Mouse (Mus musculus) CD4-positive, CD25-positive, alpha-beta regulatory T cell, adult 4 months (primary cell): ENCODE results near the gene Ociad1. TPM values are rescaled to one million over a fixed set of nuclear protein-coding genes. Genes with fewer than 3 reads are reported as not detected.
A peak's percentile ranks its signal among the peaks of the same experiment; 100 is the strongest.

Experiments used
- ATAC-seq: one replicate; pipeline ENCODE4 v1.8.0; 2017
- polyA plus RNA-seq, 2 experiments: library from polyadenylated mRNA; unstranded; fragments of 100-300 nt; shearing (Covaris generic); gene quantifications; one replicate each; pipeline ENCODE4 v1.2.1; 2017

Ociad1 gene
- polyA plus RNA-seq, 2 experiments from 2014 or later: 171 to 260 TPM

DNA sequence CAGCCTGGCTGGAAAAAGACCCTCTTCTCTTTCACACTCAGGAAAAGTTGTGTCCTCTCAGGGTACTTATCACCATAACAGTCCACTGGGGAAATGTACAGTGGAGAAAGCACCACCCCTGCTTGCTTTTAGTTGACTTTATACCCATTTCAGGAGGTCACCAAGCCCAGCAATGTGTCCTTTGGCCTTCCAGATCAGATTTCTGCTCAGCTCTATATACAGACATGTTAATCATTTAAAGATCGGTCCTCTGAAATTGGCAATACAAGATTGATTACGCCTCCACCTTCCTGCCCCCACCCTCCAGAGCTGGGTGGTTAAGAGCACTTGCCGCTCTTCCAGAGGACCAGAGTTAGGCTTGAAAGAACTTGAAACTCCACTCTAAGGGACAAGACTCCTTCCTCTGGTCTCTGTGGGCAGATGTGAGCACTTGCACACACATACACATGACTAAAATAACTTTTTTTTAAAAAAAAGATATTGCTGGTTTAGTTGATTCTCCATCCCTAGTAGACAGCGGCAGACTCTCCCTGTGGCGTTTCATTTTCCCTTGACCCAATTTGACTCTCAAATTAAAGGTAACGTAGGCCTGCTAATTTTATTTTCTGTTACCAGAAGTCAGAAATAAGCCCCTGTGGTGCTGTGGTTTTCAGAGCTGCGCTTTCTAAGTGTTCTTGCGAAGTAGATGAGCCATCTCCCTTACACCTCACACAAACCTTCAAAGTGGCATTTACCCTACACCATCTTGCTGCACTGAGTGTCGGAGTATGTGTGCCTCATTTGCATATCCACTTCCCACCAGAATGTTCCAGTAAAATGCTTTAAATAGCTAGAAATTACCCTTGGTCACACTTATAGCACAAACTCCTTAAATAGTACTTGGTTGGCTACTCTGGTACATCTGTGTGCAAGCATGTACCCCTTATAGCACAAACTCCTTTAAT is 47.5 kb downstream of the Ociad1 start:
- no peak for ATAC-seq

GRCm38 (mm10) chr5:73340723-73341235 is 48.2 kb downstream of the Ociad1 start, which contains the start of gene Ociad2:
Ociad2 (minus strand) TSS chr5:73341028.
- ATAC-seq: no peak

DNA sequence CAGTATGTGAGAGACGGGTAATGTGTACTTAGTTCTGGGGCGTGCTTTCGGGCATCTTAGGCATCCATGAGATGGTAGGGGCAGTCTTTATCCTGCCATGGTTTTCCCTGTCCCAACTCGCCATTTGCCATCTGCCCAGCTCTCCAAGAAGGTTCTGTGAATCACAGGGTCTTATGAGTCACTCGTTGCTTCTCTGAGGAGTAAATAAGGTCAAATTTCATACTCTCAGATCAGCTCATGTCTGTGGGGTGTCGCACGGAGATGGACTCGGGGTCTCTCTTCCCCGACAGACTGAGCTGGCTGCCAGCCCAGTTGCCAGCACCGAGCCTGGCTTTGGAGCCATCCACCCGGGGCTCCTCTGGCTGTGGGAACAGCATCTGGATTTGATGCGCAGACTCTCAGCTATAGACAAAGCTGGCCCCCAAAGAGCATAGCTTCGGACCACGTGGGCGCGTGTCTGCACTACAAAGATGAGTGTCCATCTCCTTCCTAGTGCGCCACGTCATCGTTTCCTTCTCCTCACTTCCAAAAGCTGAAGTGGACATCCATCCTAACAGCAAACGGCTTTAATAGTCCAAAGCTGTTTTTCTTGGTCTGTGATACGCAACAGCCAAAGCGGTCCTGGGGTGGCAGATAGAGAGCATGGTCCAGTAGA is 50.2 kb downstream of the Ociad1 start:
- no peak for ATAC-seq

DNA sequence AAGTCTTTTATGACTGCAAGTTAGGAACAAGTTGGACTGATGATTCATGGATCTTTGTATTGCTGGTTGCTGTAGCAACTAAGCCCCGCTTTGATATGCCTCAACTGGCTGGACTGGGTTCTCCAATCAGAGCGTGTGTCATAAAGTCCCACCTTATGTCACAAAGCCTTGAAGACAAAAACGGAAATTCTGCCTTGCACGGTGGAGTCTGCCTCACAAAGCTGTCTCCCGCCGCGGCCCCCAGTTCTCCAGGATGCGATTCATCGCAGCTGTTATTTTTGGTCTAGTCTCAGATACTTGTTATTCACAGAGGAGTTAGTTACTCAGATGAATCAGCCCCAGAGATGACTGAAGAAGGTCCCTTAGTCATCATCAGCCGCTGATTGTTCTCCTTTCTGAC is 51.7 kb downstream of the Ociad1 start:
- ATAC-seq: no peak

- ATAC-seq: no peak
Observed at GRCm38 (mm10) chr5:73345254-73345653, 52.7 kb downstream of the Ociad1 start.

- no peak for ATAC-seq
Observed at GRCm38 (mm10) chr5:73349514-73349913, 56.9 kb downstream of the Ociad1 start.

GRCm38 (mm10) chr5:73351796-73352195 is 59.2 kb downstream of the Ociad1 start:
- no peak for ATAC-seq

DNA sequence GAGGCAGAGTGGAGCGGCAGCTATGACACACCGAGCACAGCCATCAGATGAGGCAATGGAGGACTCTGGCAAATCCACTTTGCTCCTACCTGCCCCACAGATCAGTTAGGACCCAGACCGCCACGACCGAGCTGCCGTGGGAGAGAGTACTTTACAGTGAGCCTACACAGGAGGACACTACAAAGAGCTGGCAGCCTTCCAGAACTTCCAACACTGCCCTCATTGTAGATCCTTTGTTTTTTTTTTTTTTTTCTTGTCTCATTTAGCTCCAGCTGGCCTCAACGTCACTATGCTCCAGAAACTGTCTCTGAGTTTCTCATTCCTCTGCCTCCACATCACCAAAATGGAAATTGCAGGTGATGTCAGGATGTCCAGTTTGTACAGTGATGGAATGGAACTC is 60.9 kb downstream of the Ociad1 start:
- ATAC-seq: no peak

GRCm38 (mm10) chr5:73353978-73354377 is 61.4 kb downstream of the Ociad1 start:
- ATAC-seq: no peak

DNA sequence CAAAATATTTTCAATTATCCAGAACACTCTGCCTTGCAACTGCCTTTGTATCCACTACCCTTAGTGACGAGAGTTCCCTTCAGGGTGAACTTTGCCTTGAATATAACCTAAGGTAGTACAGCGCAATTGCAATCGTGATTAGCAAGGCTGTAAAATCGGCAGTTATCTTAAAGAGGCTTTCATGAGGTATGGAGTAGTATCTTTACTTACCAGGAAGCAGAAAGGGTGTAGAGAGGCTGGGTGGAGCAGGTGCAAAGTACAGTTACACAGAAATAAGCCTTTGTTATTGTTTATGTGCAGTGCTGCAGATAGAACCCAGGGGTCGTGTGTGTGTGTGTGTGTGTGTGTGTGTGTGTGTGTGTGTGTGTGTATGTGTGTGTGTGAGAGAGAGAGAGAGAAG is 62.8 kb downstream of the Ociad1 start:
- no peak for ATAC-seq

- no peak for ATAC-seq
Observed at GRCm38 (mm10) chr5:73359134-73359751, 66.7 kb downstream of the Ociad1 start.

DNA sequence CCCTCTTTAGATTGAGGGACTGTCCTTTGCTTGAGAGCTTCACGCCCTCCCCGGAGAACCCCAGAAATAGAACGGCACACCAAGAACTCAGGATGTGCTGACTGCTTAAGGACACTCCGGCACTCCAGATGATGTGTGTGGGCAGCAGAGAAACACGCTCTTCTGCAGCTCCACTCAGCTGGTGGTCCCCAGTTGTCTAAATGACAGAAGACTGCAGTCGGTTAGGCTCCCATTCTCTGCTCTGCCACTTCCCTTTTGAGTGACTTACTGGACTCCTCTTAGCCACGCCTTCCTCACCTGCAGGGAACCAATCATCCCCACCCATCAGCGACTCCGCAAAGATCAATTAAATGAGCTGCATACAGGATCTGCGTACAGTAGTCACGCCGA is 67.2 kb downstream of the Ociad1 start:
- peak; percentile 32 for ATAC-seq

DNA sequence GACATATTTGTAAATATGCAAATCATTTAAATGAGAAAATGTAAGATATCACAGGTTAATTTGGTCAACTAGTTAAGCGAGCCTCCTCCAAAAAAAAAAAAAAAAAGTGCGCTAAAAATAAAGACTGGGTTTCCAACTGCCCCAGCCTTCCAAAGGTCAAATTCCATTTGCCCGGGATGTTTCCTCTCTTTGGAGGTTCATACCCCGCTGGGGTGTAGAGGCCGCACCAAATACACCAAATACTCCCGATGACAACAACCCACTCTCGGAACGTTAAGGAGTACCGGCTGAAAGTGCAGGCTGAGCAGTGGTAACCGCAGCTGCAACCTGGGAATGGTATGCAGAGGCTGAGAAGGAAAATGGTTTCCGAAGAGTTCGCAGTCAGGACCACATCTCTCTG is 67.7 kb downstream of the Ociad1 start:
- no peak for ATAC-seq

DNA sequence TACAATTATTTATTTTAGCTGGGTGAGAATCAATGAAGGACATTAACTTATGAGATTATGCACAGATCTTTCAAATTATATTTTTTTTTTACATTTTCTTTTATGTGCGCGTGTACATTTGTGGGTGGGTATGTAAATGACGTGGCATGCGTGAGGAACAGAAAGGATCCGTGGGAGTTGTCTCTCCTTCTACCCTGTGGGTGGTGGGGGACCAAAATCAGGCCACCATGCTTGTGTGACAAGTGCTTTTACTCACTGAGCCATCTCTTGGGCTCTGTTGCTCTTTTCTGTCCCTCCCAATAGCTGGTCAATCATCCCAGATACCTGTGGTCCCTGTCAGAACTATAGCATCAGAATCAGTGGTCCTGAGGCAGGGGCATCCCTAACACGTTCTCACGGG is 69.8 kb downstream of the Ociad1 start:
- no peak for ATAC-seq

DNA sequence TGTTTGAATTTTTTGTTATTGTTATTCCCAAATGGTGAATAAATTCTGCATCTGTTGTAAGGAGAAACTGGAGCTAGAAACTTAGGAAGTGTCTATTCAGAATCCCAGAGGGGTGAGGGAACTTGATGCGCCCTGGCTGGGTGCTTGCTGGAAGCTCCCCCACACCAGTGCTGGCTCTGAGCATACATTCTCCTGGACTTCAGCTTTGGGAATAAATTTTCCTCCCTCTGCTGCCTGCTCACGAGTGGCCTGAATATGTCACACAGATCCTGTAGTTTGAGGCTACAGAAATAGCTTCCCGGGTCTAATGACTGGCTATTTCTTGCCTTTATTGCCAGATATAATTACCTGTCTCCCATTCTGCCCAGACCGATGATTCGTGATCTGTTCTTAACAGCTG is 70.2 kb downstream of the Ociad1 start:
- ATAC-seq: no peak

Other genes with a start within 250 kb of the Ociad1 start
- 100 to 1,000 TPM; 101 TPM for gene Fryl, start 36.2 kb upstream of the Ociad1 start, polyA plus RNA-seq
- under 1 TPM; 0.80 to 0.96 TPM for gene Ociad2, start 48.2 kb downstream of the Ociad1 start, polyA plus RNA-seq
- gene Cwh43, start 113.3 kb downstream of the Ociad1 start, polyA plus RNA-seq: not detected
- 10 to 100 TPM; 14.7 to 15.1 TPM for gene Dcun1d4, start 188.2 kb downstream of the Ociad1 start, polyA plus RNA-seq